Mouse (Mus musculus) left cerebral cortex, adult 6 months (tissue): ENCODE measurements around the gene Cdk5rap2. TPM values are rescaled to one million over a fixed set of nuclear protein-coding genes. Genes with fewer than 3 reads are reported as not detected.

Experiments
- long read RNA-seq, 2 experiments: library from polyadenylated mRNA; unstranded; transcript quantifications; one replicate each; pipeline ENCODE4 v2.0.0; 2019 to 2020
- polyA plus RNA-seq: library from polyadenylated mRNA; unstranded; fragments of <200 nt; fragmentation: Nextera tagmentation; gene quantifications from 2 replicates; pipeline ENCODE4 v1.2.3, GENCODE M21; 2021

The Cdk5rap2 gene
- polyA plus RNA-seq = 2.1 and 2.7 TPM in 2 replicates
- long read RNA-seq, experiment 1, full-length matches to known transcripts = 1 of 11 reads
- long read RNA-seq, experiment 1, partial matches to known transcripts = 3 of 11 reads
- long read RNA-seq, experiment 1, other reads (novel, unspliced or antisense) = 7 of 11 reads
- long read RNA-seq, experiment 2, partial matches to known transcripts = 6 of 7 reads
- long read RNA-seq, experiment 2, other reads (novel, unspliced or antisense) = 1 of 7 reads

DNA sequence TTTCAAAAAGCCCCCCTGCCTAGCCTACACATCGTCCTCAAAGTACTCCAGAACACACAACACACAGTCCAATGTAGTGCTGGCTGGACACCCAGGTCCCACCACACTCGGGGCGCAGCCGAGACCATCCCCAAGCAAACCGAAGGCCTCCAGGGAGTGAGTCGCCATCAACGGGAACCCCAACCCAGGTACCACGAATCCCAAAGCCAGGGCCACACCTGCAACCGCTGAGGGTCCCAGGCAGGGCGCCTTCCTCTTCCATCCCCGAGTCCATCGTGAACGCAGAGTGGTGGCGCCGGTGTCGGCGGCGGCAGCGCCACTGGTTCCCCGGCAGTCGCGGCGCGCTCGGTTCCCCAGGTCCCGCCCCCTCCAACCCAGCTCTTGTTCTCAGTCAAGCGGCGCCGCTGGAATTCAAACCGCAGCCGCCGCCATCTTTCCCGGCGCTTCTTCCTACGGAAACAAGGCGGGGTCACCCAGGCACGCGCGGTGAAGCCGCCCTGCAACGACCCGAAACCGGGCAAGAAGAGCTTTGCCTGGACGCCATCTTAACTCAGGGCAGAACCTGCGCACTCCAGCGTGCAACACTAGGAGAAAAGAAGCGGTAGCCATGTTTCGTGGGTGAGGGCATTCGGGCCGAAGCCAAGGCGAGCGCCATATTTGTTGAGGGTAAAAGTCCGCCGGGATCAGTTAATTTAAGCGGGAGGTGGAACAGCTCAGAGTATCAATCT, at the start of gene Cdk5rap2:
TSS of gene Cdk5rap2 (minus strand) at position 450 of the 728 bp plus-strand sequence.

Other genes with a start within 250 kb of the Cdk5rap2 start
- 60.2 and 88.4 TPM in 2 replicates for gene Megf9, start 124.6 kb upstream of the Cdk5rap2 start, polyA plus RNA-seq